Mouse (Mus musculus) midbrain, postnatal 0 days (tissue): ENCODE results near the gene Ssna1. TPM values are rescaled to one million over a fixed set of nuclear protein-coding genes. Genes with fewer than 3 reads are reported as not detected.

ENCODE experiments used
- ATAC-seq: fragments of 200-750 bp; cut with Nextera tagmentation; 2 replicates; pipeline ENCODE4 v1.8.0; 2017; ENCODE audit warnings: moderate number of reproducible peaks, mild to moderate bottlenecking, moderate TSS enrichment, moderate library complexity; ENCODE audit not compliant: low FRiP score
- DNase-seq: peaks from one replicate; pipeline ENCODE4 v3.0.0-alpha.2; 2015; ENCODE audit warnings: low spot score
- H3K27ac ChIP-seq: fragments of 300-500 bp; sonication (generic); 2 replicates; pipeline ENCODE4 v1.5.1; 2014; ENCODE audit warnings: low read depth, mild to moderate bottlenecking, low read length, mixed read lengths
- H3K27me3 ChIP-seq: fragments of 300-500 bp; sonication (generic); 2 replicates; pipeline ENCODE4 v1.6.1; 2014; ENCODE audit warnings: low read length, control low read depth, mixed read lengths; ENCODE audit not compliant: insufficient read depth
- H3K36me3 ChIP-seq: fragments of 300-500 bp; sonication (generic); 2 replicates; pipeline ENCODE4 v1.6.1; 2014; ENCODE audit warnings: low read length, control low read depth, mixed read lengths; ENCODE audit not compliant: insufficient read depth
- H3K4me1 ChIP-seq: fragments of 300-500 bp; sonication (generic); 2 replicates; pipeline ENCODE4 v1.6.1; 2014; ENCODE audit warnings: mild to moderate bottlenecking, control low read depth, antibody characterized with exemption, low read length, mixed read lengths; ENCODE audit not compliant: insufficient read depth
- H3K4me2 ChIP-seq: fragments of 300-500 bp; sonication (generic); 2 replicates; pipeline ENCODE4 v1.6.1; 2014; ENCODE audit warnings: low read depth, mild to moderate bottlenecking, low read length, mixed read lengths; ENCODE audit not compliant: poor library complexity, severe bottlenecking
- H3K4me3 ChIP-seq: fragments of 300-500 bp; sonication (generic); 2 replicates; pipeline ENCODE4 v1.5.1; 2014; ENCODE audit warnings: low read depth, mild to moderate bottlenecking, low read length, moderate library complexity
- H3K9ac ChIP-seq: fragments of 300-500 bp; sonication (generic); replicated peaks from 2 replicates; pipeline ENCODE4 v1.6.1; 2014; ENCODE audit warnings: mild to moderate bottlenecking, low read length, moderate library complexity, mixed read lengths; ENCODE audit not compliant: poor library complexity, severe bottlenecking
- H3K9me3 ChIP-seq: fragments of 300-500 bp; sonication (generic); 2 replicates; pipeline ENCODE4 v1.6.1; 2016; ENCODE audit warnings: low read length, control low read depth
- CTCF ChIP-seq: IDR thresholded peaks from 2 replicates; pipeline ENCODE4 v1.5.1; 2016; ENCODE audit warnings: antibody characterized with exemption, mild to moderate bottlenecking
- WGBS: fragments of 180-500 bp; shearing (Covaris S2); extraction: QIAGEN DNeasy Blood & Tissue Kit; methylation state at CpG from one replicate; pipeline ENCODE4 v1.1.7; 2014; 5-methylcytosine and 5-hydroxymethylcytosine counted together
- polyA plus RNA-seq: library from polyadenylated mRNA; unstranded; fragments of >200 nt; fragmentation: Nextera tagmentation; extraction: Ambion mirVana; gene quantifications from 2 replicates; pipeline ENCODE4 v1.2.1, GENCODE M21; 2015
- total RNA-seq: library from RNA; depleted of rRNA; stranded (reverse); fragments of >200 nt; gene quantifications from 2 replicates; pipeline ENCODE4 v1.2.3, GENCODE M21; 2014

Gene Ssna1
- total and polyA plus RNA-seq, 2 experiments from 2014 or later: 71.7 to 158 TPM

GRCm38 (mm10) chr2:25264851-25265250, 7.4 kb downstream of the Ssna1 start:
- WGBS: 75% methylated on average over 3 of the region's 3 CpGs
- no peaks in the 10 kb centered on the region for H3K9me3 ChIP-seq
- H3K27ac ChIP-seq: no peak overlapping the region
- H3K4me2 ChIP-seq: peak overlapping the region; percentile 100
- TF ChIP-seq CTCF: no peak
- peaks cover 3% of the 10 kb centered on the region; the same call in 1 of the 2 replicates for H3K27me3 ChIP-seq
- no peak overlapping the region for H3K9ac ChIP-seq
- no peak overlapping the region; the same call in 1 of the 2 replicates for H3K4me3 ChIP-seq
- ATAC-seq: no peak
- peaks cover 37% of the 10 kb centered on the region for H3K4me1 ChIP-seq
- H3K36me3 ChIP-seq: peaks cover 16% of the 10 kb centered on the region
- peak; percentile 47 for DNase-seq

- H3K9ac ChIP-seq: 0 out of 2 replicates have a peak overlapping the region, but pooled peaks have one; percentile 65
- peak overlapping the region; percentile 100 for H3K4me2 ChIP-seq
- H3K9me3 ChIP-seq: no peaks in the 10 kb centered on the region
- H3K36me3 ChIP-seq: peaks cover 10% of the 10 kb centered on the region
- 77% methylated on average over 5 of the region's 5 CpGs for WGBS
- H3K4me1 ChIP-seq: peaks cover 37% of the 10 kb centered on the region
- H3K4me3 ChIP-seq: peak overlapping the region; percentile 71
- no peak for TF ChIP-seq CTCF
- H3K27me3 ChIP-seq: peaks cover 3% of the 10 kb centered on the region; the same call in 1 of the 2 replicates
- no peak for DNase-seq
- ATAC-seq: no peak
- H3K27ac ChIP-seq: no peak overlapping the region
These were observed 8.0 kb downstream of the Ssna1 start for GRCm38 (mm10) chr2:25264286-25264660.

GRCm38 (mm10) chr2:25263623-25264285, 8.5 kb downstream of the Ssna1 start:
- H3K27me3 ChIP-seq: peaks cover 3% of the 10 kb centered on the region; the same call in 1 of the 2 replicates
- H3K9ac ChIP-seq: peak overlapping the region; percentile 65
- DNase-seq (no peak), ATAC-seq (no peak)
- peak overlapping the region; percentile 100 for H3K4me2 ChIP-seq
- peak overlapping the region; percentile 71 for H3K4me3 ChIP-seq
- WGBS: 23% methylated on average over 12 of the region's 12 CpGs
- H3K9me3 ChIP-seq: no peaks in the 10 kb centered on the region
- H3K36me3 ChIP-seq: 0 out of 2 replicates have a peak, but pooled peaks cover 7% of the 10 kb centered on the region
- TF ChIP-seq CTCF: no peak
- no peak overlapping the region for H3K27ac ChIP-seq
- H3K4me1 ChIP-seq: peaks cover 37% of the 10 kb centered on the region

- DNase-seq (peak; percentile 49), ATAC-seq (peak; percentile 31)
- under 1% methylated on average over 77 of the region's 82 CpGs for WGBS
- peaks cover 37% of the 10 kb centered on the region for H3K4me1 ChIP-seq
- H3K27ac ChIP-seq: peak overlapping the region; percentile 67; the same call in 1 of the 2 replicates
- TF ChIP-seq CTCF: no peak
- peak overlapping the region; percentile 100 for H3K4me2 ChIP-seq
- H3K36me3 ChIP-seq: 0 out of 2 replicates have a peak, but pooled peaks cover 6% of the 10 kb centered on the region
- H3K4me3 ChIP-seq: peak overlapping the region; percentile 71
- H3K9ac ChIP-seq: peak overlapping the region; percentile 65
- peaks cover 3% of the 10 kb centered on the region; the same call in 1 of the 2 replicates for H3K27me3 ChIP-seq
- no peaks in the 10 kb centered on the region for H3K9me3 ChIP-seq
These were observed 9.2 kb downstream of the Ssna1 start for GRCm38 (mm10) chr2:25262795-25263622.

- ATAC-seq (peak; percentile 97), DNase-seq (peak; percentile 99)
- 0 out of 2 replicates have a peak, but pooled peaks have one; percentile 6 for TF ChIP-seq CTCF
- Histone ChIP-seq H3K4me3 (peak within 1 kb of the TSS; percentile 71), H3K4me2 (peak within 1 kb of the TSS; percentile 100), H3K36me3 (0 out of 2 replicates have a peak, but pooled peaks cover 3% of the 10 kb centered on the region), H3K9ac (peak within 1 kb of the TSS; percentile 65), H3K27me3 (peaks cover 3% of the 10 kb centered on the region; the same call in 1 of the 2 replicates), H3K27ac (peak within 1 kb of the TSS; percentile 76), H3K9me3 (no peaks in the 10 kb centered on the region), H3K4me1 (peaks cover 36% of the 10 kb centered on the region)
- under 1% methylated on average over 39 of the region's 39 CpGs for WGBS
These were observed 9.9 kb downstream of the Ssna1 start, which contains the start of gene Tprn for GRCm38 (mm10) chr2:25262291-25262767. Gene Tprn, plus strand, starts transcription at chr2:25262618.
